Mouse (Mus musculus): Measurements from ENCODE around the gene Kank1.

- no peak for TF ChIP-seq CTCF (IDR thresholded peaks at IDR 0.05; ENCODE audit: low read depth)
- no peak for TF ChIP-seq EP300 (IDR thresholded peaks at IDR 0.05; ENCODE audit: low read depth)
These were observed 31.8 kb downstream of the Kank1 start for GRCm38 (mm10) chr19:25268532-25268931.

All from heart, postnatal 0 days (tissue).